Mouse (Mus musculus) effector memory CD4-positive, alpha-beta T cell, adult 7 months (primary cell): ENCODE measurements around the gene Olfr513. TPM values are rescaled to one million over a fixed set of nuclear protein-coding genes. Genes with fewer than 3 reads are reported as not detected.

Source experiments
- polyA plus RNA-seq: library from polyadenylated mRNA; unstranded; fragments of 100-300 nt; shearing (Covaris generic); gene quantifications from one replicate; pipeline ENCODE4 v1.2.1, GENCODE M21; 2017

The Olfr513 gene
- not detected for polyA plus RNA-seq

GRCm38 (mm10) chr7:108750673-108751072 lies at the start of gene Olfr513:
TSS of gene Olfr513 (plus strand) at chr7:108750973.

GRCm38 (mm10) chr7:108713020-108713419 lies 37.8 kb upstream of the Olfr513 start, which contains the start of gene Olfr512:
TSS of gene Olfr512 (plus strand) at chr7:108713320.

Other genes with a start within 250 kb of the Olfr513 start
- 0.20 TPM for gene Olfr502, start 225.9 kb upstream of the Olfr513 start, polyA plus RNA-seq
- not detected for gene Olfr503, start 206.4 kb upstream of the Olfr513 start, polyA plus RNA-seq
- gene Olfr504, start 185.2 kb upstream of the Olfr513 start, polyA plus RNA-seq, result not detected
- not detected for gene Olfr506, start 140.2 kb upstream of the Olfr513 start, polyA plus RNA-seq
- gene Olfr507, start 129.2 kb upstream of the Olfr513 start, polyA plus RNA-seq, result not detected
- not detected for gene Olfr508, start 121.0 kb upstream of the Olfr513 start, polyA plus RNA-seq
- gene Olfr509, start 99.1 kb upstream of the Olfr513 start, polyA plus RNA-seq, result not detected
- not detected for gene Olfr510, start 84.6 kb upstream of the Olfr513 start, polyA plus RNA-seq
- not detected for gene Olfr512, start 37.7 kb upstream of the Olfr513 start, polyA plus RNA-seq
- gene Olfr514, start 75.0 kb downstream of the Olfr513 start, polyA plus RNA-seq, result not detected
- not detected for gene Olfr516, start 99.6 kb downstream of the Olfr513 start, polyA plus RNA-seq
- not detected for gene Olfr517, start 121.4 kb downstream of the Olfr513 start, polyA plus RNA-seq
- gene Olfr518, start 134.0 kb downstream of the Olfr513 start, polyA plus RNA-seq, result 0.26 TPM
- gene Olfr519, start 143.4 kb downstream of the Olfr513 start, polyA plus RNA-seq, result not detected
- 0.22 TPM for gene Nlrp10, start 179.2 kb downstream of the Olfr513 start, polyA plus RNA-seq
- gene Eif3f, start 183.4 kb downstream of the Olfr513 start, polyA plus RNA-seq, result 174 TPM
- gene Tub, start 199.4 kb downstream of the Olfr513 start, polyA plus RNA-seq, result 2.5 TPM